Mouse (Mus musculus) hindlimb bud, embryonic 11.5 days (tissue): Measurements from ENCODE around the gene Spata2l.
"Not testable (repeated sequence)": the region's sequence is repeated elsewhere in the genome, so short reads cannot be mapped to it uniquely, and the experiment has no call there.

Experiments used
- DNase-seq: peaks from one replicate; pipeline ENCODE4 v3.0.0-alpha.2; 2012; ENCODE audit warnings: low read depth, low spot score; ENCODE audit errors: extremely low spot score

The Spata2l gene

DNA sequence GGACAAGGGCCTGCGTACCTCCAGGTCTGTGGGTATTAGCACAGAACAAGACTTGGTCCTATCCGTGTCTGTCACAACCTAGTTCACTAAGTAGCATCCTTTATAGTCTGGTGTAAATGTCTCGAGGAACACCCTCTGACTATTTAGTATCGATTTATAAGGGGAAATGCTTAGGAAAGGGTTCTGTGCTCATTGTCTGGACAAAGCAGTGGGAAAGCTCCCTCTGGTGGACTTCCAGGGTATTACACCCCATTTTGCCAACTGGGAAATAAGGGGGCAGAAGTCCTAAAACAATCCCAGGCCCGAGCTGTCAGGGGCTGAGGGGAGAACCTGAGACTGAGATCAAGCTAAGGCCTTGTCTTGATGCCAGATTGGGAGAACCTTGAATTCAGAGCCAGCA, 33.7 kb downstream of the Spata2l start:
- peak; percentile 88 for DNase-seq

GRCm38 (mm10) chr8:123199864-123200263, 36.2 kb downstream of the Spata2l start:
- no peak for DNase-seq

- not testable (repeated sequence) for DNase-seq
Measured at GRCm38 (mm10) chr8:123197016-123197415, 39.0 kb downstream of the Spata2l start.

GRCm38 (mm10) chr8:123193771-123194170, 42.3 kb downstream of the Spata2l start:
- no peak for DNase-seq

- no peak for DNase-seq
Measured at GRCm38 (mm10) chr8:123191908-123192307, 44.1 kb downstream of the Spata2l start.

GRCm38 (mm10) chr8:123190678-123191077, 45.4 kb downstream of the Spata2l start:
- no peak for DNase-seq

DNA sequence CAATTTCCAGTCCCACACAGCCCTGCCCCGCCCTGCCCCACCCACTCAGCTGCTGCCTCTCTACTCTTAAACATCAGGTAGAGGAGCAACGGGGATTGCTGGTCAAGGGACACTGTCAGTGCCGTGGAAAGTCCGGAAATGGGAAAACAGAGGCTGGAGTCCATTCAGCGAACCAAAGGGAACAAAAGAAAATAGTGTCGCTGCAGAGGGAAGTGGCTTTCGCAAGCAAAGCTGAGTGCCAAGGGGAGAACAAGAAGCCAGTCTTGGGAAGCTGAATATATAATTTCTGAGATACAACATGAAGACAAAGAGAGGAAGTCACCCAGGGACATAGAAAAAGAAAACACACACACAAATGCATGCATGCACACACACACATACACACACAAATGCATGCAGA, 47.2 kb downstream of the Spata2l start:
- DNase-seq, result no peak

DNA sequence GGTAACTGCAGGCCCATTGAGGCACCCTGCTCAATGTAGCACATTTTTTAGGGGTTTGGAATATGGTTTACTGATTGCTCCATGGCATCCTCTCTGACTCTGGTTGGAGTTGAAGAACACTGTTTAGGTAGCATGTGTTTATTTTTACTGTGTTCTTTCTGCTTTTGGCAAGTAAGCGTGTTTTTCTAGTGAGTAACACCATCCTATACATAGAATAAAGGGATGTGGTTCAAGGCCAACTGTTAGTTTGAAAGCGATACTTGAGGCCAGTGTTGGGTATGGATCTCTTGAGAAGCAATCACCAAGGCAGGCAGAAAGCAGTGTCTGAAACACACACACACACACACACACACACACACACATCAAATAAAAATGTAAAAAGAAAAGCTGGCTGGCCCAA, 48.0 kb downstream of the Spata2l start:
- no peak for DNase-seq

- DNase-seq, result peak; percentile 33
Measured at GRCm38 (mm10) chr8:123185566-123186409, 50.2 kb downstream of the Spata2l start, which contains the start of gene Dpep1. Gene Dpep1 (plus strand): TSS chr8:123186242.

- no peak for DNase-seq
Measured at GRCm38 (mm10) chr8:123181391-123181790, 54.6 kb downstream of the Spata2l start.
